Mouse (Mus musculus) CH12.LX (cell line): ENCODE measurements around the gene Trub1. TPM values are rescaled to one million over a fixed set of nuclear protein-coding genes. Genes with fewer than 3 reads are reported as not detected.
A peak's percentile ranks its signal among the peaks of the same experiment; 100 is the strongest.

ENCODE experiments used
- DNase-seq: peaks from one replicate; pipeline ENCODE4 v3.0.0-alpha.2; 2013; ENCODE audit errors: extremely low read depth
- H3K27ac ChIP-seq: 2 replicates; pipeline ENCODE4 v1.5.1; 2012; ENCODE audit warnings: low read depth, mild to moderate bottlenecking, control low read depth, moderate library complexity; ENCODE audit not compliant: insufficient read depth
- H3K27me3 ChIP-seq: replicated peaks from 2 replicates; pipeline ENCODE3; 2012; ENCODE audit warnings: inconsistent platforms
- H3K36me3 ChIP-seq, 2 experiments: replicated peaks in 1 of 2; 2 replicates each; pipeline versions ENCODE3 to v1.6.1; 2012; ENCODE audit warnings: inconsistent platforms in 1 of 2, low read length in 1 of 2, mild to moderate bottlenecking in 1 of 2, mixed read lengths in 1 of 2, moderate library complexity in 1 of 2; ENCODE audit not compliant: control insufficient read depth in 1 of 2, insufficient read depth in 1 of 2
- H3K4me1 ChIP-seq, 2 experiments: 2 replicates each; pipeline ENCODE4 v1.6.1; 2012; ENCODE audit warnings: inconsistent platforms in 1 of 2, moderate library complexity in 1 of 2; ENCODE audit not compliant: insufficient read depth in 2 of 2, control insufficient read depth in 1 of 2
- H3K4me2 ChIP-seq: 2 replicates; pipeline ENCODE4 v1.6.1; 2012; ENCODE audit warnings: low read depth, mild to moderate bottlenecking, control low read depth; ENCODE audit not compliant: poor library complexity, insufficient read depth, severe bottlenecking
- H3K4me3 ChIP-seq, 3 experiments: fragments of 150-350 bp in 1 of 3; sonication (generic) in 1 of 3; replicated peaks in 1 of 3; 2 replicates each; pipeline versions ENCODE3 to v1.5.1; 2011 to 2012; ENCODE audit warnings: low read depth in 2 of 3, low read length in 2 of 3, mild to moderate bottlenecking in 2 of 3, moderate library complexity in 2 of 3, control low read depth in 1 of 3, improper control_type of control experiment in 1 of 3, inconsistent platforms in 1 of 3, mixed read lengths in 1 of 3; ENCODE audit not compliant: poor library complexity in 1 of 3
- H3K79me2 ChIP-seq: replicated peaks from 2 replicates; pipeline ENCODE4 v1.6.1; 2012; ENCODE audit warnings: mild to moderate bottlenecking, moderate library complexity; ENCODE audit not compliant: control insufficient read depth, poor library complexity, insufficient read depth, severe bottlenecking; ENCODE audit errors: extremely low read depth
- H3K9ac ChIP-seq: 2 replicates; pipeline ENCODE4 v1.6.1; 2012; ENCODE audit warnings: low read depth, mild to moderate bottlenecking, control low read depth, moderate library complexity; ENCODE audit not compliant: insufficient read depth
- H3K9me3 ChIP-seq: replicated peaks from 2 replicates; pipeline ENCODE3; 2012; ENCODE audit warnings: low read length, inconsistent platforms, mixed read lengths
- CHD1 ChIP-seq: IDR thresholded peaks from 2 replicates; pipeline ENCODE4 v1.6.1; 2012; ENCODE audit warnings: low read depth, low read length, improper control_type of control experiment, inconsistent platforms
- CHD2 ChIP-seq: IDR thresholded peaks from 2 replicates; pipeline ENCODE4 v1.6.1; 2011; ENCODE audit warnings: low read length, improper control_type of control experiment
- CTCF ChIP-seq, 2 experiments: IDR thresholded peaks in 1 of 2; conservative IDR thresholded peaks in 1 of 2; 2 replicates each; pipeline ENCODE4 v1.5.1; 2011 to 2012; ENCODE audit warnings: low read depth in 2 of 2, low read length in 2 of 2, improper control_type of control experiment in 1 of 2, inconsistent platforms in 1 of 2, mild to moderate bottlenecking in 1 of 2, moderate library complexity in 1 of 2
- E2F4 ChIP-seq: IDR thresholded peaks from 2 replicates; pipeline ENCODE4 v1.6.1; 2011; ENCODE audit warnings: low read depth, low read length, improper control_type of control experiment; ENCODE audit not compliant: insufficient replicate concordance
- EP300 ChIP-seq: IDR thresholded peaks from 2 replicates; pipeline ENCODE4 v1.6.1; 2011; ENCODE audit warnings: low read length, improper control_type of control experiment
- GABPA ChIP-seq: IDR thresholded peaks from 2 replicates; pipeline ENCODE4 v1.6.1; 2012; ENCODE audit warnings: low read depth, low read length, improper control_type of control experiment, inconsistent platforms; ENCODE audit not compliant: insufficient replicate concordance
- IRF4 ChIP-seq: IDR thresholded peaks from 2 replicates; pipeline ENCODE4 v1.6.1; 2014; ENCODE audit warnings: low read depth, mild to moderate bottlenecking, inconsistent platforms, low read length, improper control_type of control experiment
- JUN ChIP-seq: IDR thresholded peaks from 2 replicates; pipeline ENCODE4 v1.6.1; 2011; ENCODE audit warnings: low read depth, mild to moderate bottlenecking, low read length, improper control_type of control experiment, moderate library complexity; ENCODE audit not compliant: insufficient read depth
- JUND ChIP-seq: conservative IDR thresholded peaks from 2 replicates; pipeline ENCODE4 v1.6.1; 2011; ENCODE audit warnings: low read depth, low read length, improper control_type of control experiment
- MAFK ChIP-seq: IDR thresholded peaks from 2 replicates; pipeline ENCODE4 v1.6.1; 2011; ENCODE audit warnings: low read length, improper control_type of control experiment; ENCODE audit not compliant: insufficient replicate concordance
- MEF2A ChIP-seq: IDR thresholded peaks from 2 replicates; pipeline ENCODE4 v1.6.1; 2014; ENCODE audit warnings: low read depth, mild to moderate bottlenecking, inconsistent platforms, low read length, improper control_type of control experiment, borderline replicate concordance
- MXI1 ChIP-seq: IDR thresholded peaks from 2 replicates; pipeline ENCODE4 v1.6.1; 2011; ENCODE audit warnings: mild to moderate bottlenecking, low read depth, low read length, improper control_type of control experiment
- NELFE ChIP-seq: IDR thresholded peaks from 2 replicates; pipeline ENCODE4 v1.6.1; 2011; ENCODE audit warnings: low read depth, low read length, improper control_type of control experiment
- PAX5 ChIP-seq: IDR thresholded peaks from 2 replicates; pipeline ENCODE4 v1.6.1; 2012; ENCODE audit warnings: low read length, inconsistent platforms, mixed read lengths
- POLR2A ChIP-seq: IDR thresholded peaks from 2 replicates; pipeline ENCODE4 v1.6.1; 2011; ENCODE audit warnings: low read depth, mild to moderate bottlenecking, improper control_type of control experiment, low read length
- RCOR1 ChIP-seq: conservative IDR thresholded peaks from 2 replicates; pipeline ENCODE4 v1.6.1; 2012; ENCODE audit warnings: low read depth, mild to moderate bottlenecking, inconsistent platforms, low read length, improper control_type of control experiment
- SIN3A ChIP-seq: IDR thresholded peaks from 2 replicates; pipeline ENCODE4 v1.6.1; 2012; ENCODE audit warnings: low read length, improper control_type of control experiment, inconsistent platforms
- TBP ChIP-seq: conservative IDR thresholded peaks from 2 replicates; pipeline ENCODE4 v1.6.1; 2011; ENCODE audit warnings: low read depth, low read length, improper control_type of control experiment
- TCF12 ChIP-seq: IDR thresholded peaks from 2 replicates; pipeline ENCODE4 v1.6.1; 2014; ENCODE audit warnings: low read depth, mild to moderate bottlenecking, inconsistent platforms, low read length, improper control_type of control experiment
- ZC3H11A ChIP-seq: IDR thresholded peaks from 2 replicates; pipeline ENCODE4 v1.6.1; 2012; ENCODE audit warnings: low read depth, mild to moderate bottlenecking, inconsistent platforms, low read length, improper control_type of control experiment
- ZKSCAN1 ChIP-seq: IDR thresholded peaks from 2 replicates; pipeline ENCODE4 v1.6.1; 2012; ENCODE audit warnings: low read depth, inconsistent platforms, low read length, improper control_type of control experiment, borderline replicate concordance
- dilution Hi-C: fragments of 300-500 bp; cut with MboI; formaldehyde crosslinking; loops from 2 replicates; pipeline ENCODE4 v1.14.3; 2020; ENCODE audit warnings: low sequenced_read_pairs; ENCODE audit not compliant: extremely low pct_unique_long_range_greater_than_20kb, extremely low pct_ligation_motif_present
- in situ Hi-C: fragments of 300-500 bp; cut with MboI; formaldehyde crosslinking; loops from 3 replicates; pipeline ENCODE4 v1.14.3; 2019; ENCODE audit warnings: low sequenced_read_pairs, low pct_ligation_motif_present, low pct_unique_long_range_greater_than_20kb, mixed read lengths
- polyA plus RNA-seq: library from polyadenylated mRNA; unstranded; fragments of >175 nt; gene quantifications from 2 replicates; pipeline ENCODE4 v1.2.1, GENCODE M21; 2012; ENCODE audit warnings: low read depth; ENCODE audit not compliant: insufficient read length
- total RNA-seq, 2 experiments: library from RNA; depleted of rRNA; stranded (reverse); fragments of 300-350 nt in 1 of 2; fragments of >200 nt in 1 of 2; gene quantifications; 2 replicates each; pipeline ENCODE4 v1.2.3; 2012 to 2014

The Trub1 gene
- total and polyA plus RNA-seq, 3 experiments = 36.2 to 40.0 (median 36.4) TPM

- Histone ChIP-seq H3K27me3 (no peaks in the 10 kb centered on the region), H3K4me1 (peaks cover 0 to 3% of the 10 kb centered on the region in 2 experiments; a peak in 1 of 4 replicates), H3K79me2 (no peaks in the 10 kb centered on the region), H3K4me3 (no peak overlapping the region), H3K9me3 (no peaks in the 10 kb centered on the region), H3K36me3 (no peaks in the 10 kb centered on the region), H3K9ac (no peak overlapping the region), H3K4me2 (no peak overlapping the region), H3K27ac (no peak overlapping the region)
- in situ Hi-C loops (no loop called here), dilution Hi-C loops (no loop called here)
- no peak for DNase-seq
- no peak for TF ChIP-seq MXI1
- TF ChIP-seq PAX5 = no peak
- TF ChIP-seq GABPA = no peak
- TF ChIP-seq IRF4 = no peak
- TF ChIP-seq ZC3H11A = no peak
- no peak for TF ChIP-seq SIN3A
- TF ChIP-seq TCF12 = no peak
- no peak for TF ChIP-seq POLR2A
- TF ChIP-seq JUN = no peak
- TF ChIP-seq RCOR1 = no peak
- no peak for TF ChIP-seq MEF2A
- no peak for TF ChIP-seq CHD2
- no peak for TF ChIP-seq ZKSCAN1
- no peak for TF ChIP-seq MAFK
- TF ChIP-seq EP300 = no peak
- TF ChIP-seq, all 38 proteins: peak for 0
Observed at GRCm38 (mm10) chr19:57429926-57430325, 22.8 kb upstream of the Trub1 start.

GRCm38 (mm10) chr19:57431476-57431875 lies 21.2 kb upstream of the Trub1 start:
- H3K36me3 ChIP-seq = no peaks in the 10 kb centered on the region
- H3K9me3 ChIP-seq = no peaks in the 10 kb centered on the region
- 0 out of 2 replicates have a peak, but pooled peaks have one; percentile 33 for TF ChIP-seq TCF12
- TF ChIP-seq ZC3H11A = no peak
- no peak for TF ChIP-seq PAX5
- no peak for TF ChIP-seq POLR2A
- dilution Hi-C loops (no loop called here), in situ Hi-C loops (no loop called here)
- no peak overlapping the region for H3K9ac ChIP-seq
- H3K4me3 ChIP-seq = no peak overlapping the region
- H3K4me1 ChIP-seq = no peaks in the 10 kb centered on the region
- H3K79me2 ChIP-seq = no peaks in the 10 kb centered on the region
- no peaks in the 10 kb centered on the region for H3K27me3 ChIP-seq
- H3K27ac ChIP-seq = no peak overlapping the region
- DNase-seq = no peak
- H3K4me2 ChIP-seq = peak overlapping the region; percentile 22; the same call in 1 of the 2 replicates

DNA sequence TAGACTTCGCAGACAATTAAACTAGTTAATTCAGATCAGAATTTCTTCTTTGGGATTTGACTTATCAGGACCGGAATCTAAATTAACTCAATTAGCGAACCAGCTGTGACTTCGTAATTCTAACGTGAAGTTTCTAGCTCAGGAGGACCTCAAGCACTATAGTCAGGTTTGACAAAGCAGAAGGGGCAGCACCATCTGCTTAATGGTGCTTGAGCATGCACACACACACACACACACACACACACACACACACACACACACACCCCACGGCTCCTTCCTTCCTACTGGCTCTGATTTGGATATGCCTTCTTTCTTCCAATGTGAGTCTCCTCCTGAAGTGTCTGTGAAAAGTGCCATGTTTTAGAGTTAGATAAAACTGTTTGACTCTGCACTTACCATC lies 18.7 kb upstream of the Trub1 start:
- no peak for TF ChIP-seq ZKSCAN1
- TF ChIP-seq E2F4 = no peak
- no peak for TF ChIP-seq IRF4
- no peak for TF ChIP-seq RCOR1
- TF ChIP-seq CTCF (conservative IDR thresholded peaks at IDR 0.05 in 1 of 2, IDR thresholded peaks at IDR 0.05 in 1 of 2; ENCODE audit: low read depth in 2 of 2, low read length in 2 of 2) = no peak
- TF ChIP-seq CHD2 = no peak
- no peak for TF ChIP-seq GABPA
- no peak for TF ChIP-seq TBP
- TF ChIP-seq TCF12 = no peak
- no peak for TF ChIP-seq CHD1
- TF ChIP-seq EP300 = no peak
- no peak for TF ChIP-seq JUND
- TF ChIP-seq SIN3A = no peak
- no peak for TF ChIP-seq NELFE
- TF ChIP-seq ZC3H11A = no peak

More for the DNA sequence above, 18.7 kb upstream of the Trub1 start:
- no peak for DNase-seq
- no peaks in the 10 kb centered on the region for H3K27me3 ChIP-seq
- H3K9me3 ChIP-seq = no peaks in the 10 kb centered on the region
- no peak overlapping the region for H3K4me2 ChIP-seq
- no peaks in the 10 kb centered on the region for H3K79me2 ChIP-seq
- no peaks in the 10 kb centered on the region for H3K36me3 ChIP-seq
- dilution Hi-C loops = no loop called here
- H3K4me3 ChIP-seq = no peak overlapping the region
- H3K27ac ChIP-seq = no peak overlapping the region
- H3K9ac ChIP-seq = no peak overlapping the region
- no peaks in the 10 kb centered on the region for H3K4me1 ChIP-seq
- in situ Hi-C loops = no loop called here
